In the genomic region with DNA sequence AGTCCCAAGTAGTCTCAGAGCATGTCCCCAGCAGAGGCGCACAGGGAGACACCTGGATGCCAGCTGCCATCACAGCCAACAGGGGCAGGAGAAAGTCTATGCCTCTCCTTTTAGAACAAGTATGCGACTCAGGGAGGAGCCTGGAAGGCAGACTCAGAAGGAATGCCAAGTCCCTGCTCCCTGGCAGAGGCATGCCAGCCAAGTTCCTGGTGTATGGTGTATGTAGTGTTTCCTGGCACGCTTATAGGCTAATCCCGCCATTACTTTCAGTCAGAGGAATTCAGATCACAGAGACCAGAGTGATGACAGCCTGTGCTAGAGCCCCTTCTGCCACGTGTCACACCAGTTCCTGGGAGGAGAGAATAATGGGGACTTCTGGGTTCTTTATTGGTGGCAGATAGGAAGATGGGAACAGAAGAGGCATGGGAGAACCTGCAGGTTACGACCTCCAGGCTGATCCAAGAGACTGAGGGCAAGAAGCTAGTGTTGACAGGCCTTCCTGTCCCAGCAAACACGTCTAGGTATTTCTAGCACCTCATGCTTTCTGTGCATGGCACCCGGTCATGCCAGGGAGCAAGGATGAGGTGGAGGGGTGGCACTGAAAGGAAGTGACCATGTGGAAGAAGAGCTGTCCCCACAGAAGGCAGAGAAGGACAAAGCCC, we compare ENCODE assay signal across 10 mouse cellular contexts.
A peak's percentile ranks its signal among the peaks of the same experiment; 100 is the strongest.
DNase-seq lines count a peak whose midpoint lies in the region; ATAC-seq lines count a peak whose summit lies in the region.
"Had no signal": no experiment of that assay in that cellular context is flagged by ENCODE, and none has a peak within 500 bp of the region (broad histone marks: within the 10 kb centered on the region; RNA-seq: fewer than 3 reads in every experiment).

No protein-coding gene starts in this region.

- WGBS in liver, embryonic 12.5 days (ENCODE audit: insufficient replicate concordance): 62% methylated on average over 8 of the region's 8 CpGs

- H3K27me3 ChIP-seq in liver, embryonic 12.5 days (replicated peaks): 0 out of 2 replicates have a peak, but pooled peaks cover 3% of the 10 kb centered on the region

- no peak overlapping the region for H3K27ac ChIP-seq in liver, embryonic 12.5 days

- no peak overlapping the region for H3K4me3 ChIP-seq in liver, embryonic 12.5 days

- DNase-seq in cerebellum, postnatal 10 days: peak; percentile 68 to 81
- no peak for DNase-seq in cerebellum, adult 11-12 months
- peak; percentile 23 for DNase-seq in kidney, adult 11 months
- DNase-seq in kidney, postnatal 14 days: no peak
- DNase-seq in gastrocnemius, postnatal 14 days: peak; percentile 33
- peak; percentile 27 for DNase-seq in lung, postnatal 36 days
- DNase-seq: kidney, postnatal 10 days had no signal

- no peak overlapping the region for H3K4me2 ChIP-seq in liver, embryonic 12.5 days

- H3K9me3 ChIP-seq in liver, embryonic 12.5 days (replicated peaks): no peaks in the 10 kb centered on the region

- intact Hi-C loops in gastrocnemius, postnatal 14 days (cut with DNase I; ENCODE audit: low total_unique reads): no loop called here

- ATAC-seq in liver, embryonic 12.5 days: no peak
- no peak for ATAC-seq in inflammation-experienced regulatory T-cells, adult 6 months
- ATAC-seq: midbrain, embryonic 16.5 days had no signal

- H3K36me3 ChIP-seq in liver, embryonic 12.5 days: 0 out of 2 replicates have a peak, but pooled peaks cover 4% of the 10 kb centered on the region

- H3K4me1 ChIP-seq in liver, embryonic 12.5 days: no peaks in the 10 kb centered on the region

- no peak overlapping the region for H3K9ac ChIP-seq in liver, embryonic 12.5 days

Comparison
In these comparisons a context has a peak if more than half of its experiments do, and no peak if none do; other contexts are left out.
1. DNase-seq: peak in cerebellum, postnatal 10 days (2 of 2), kidney, adult 11 months (single experiment), gastrocnemius, postnatal 14 days (single experiment) and lung, postnatal 36 days (single experiment); none in cerebellum, adult 11-12 months (single experiment) and kidney, postnatal 14 days (single experiment).